Mouse (Mus musculus): ENCODE data around the gene Adcy9. TPM values are rescaled to one million over a fixed set of nuclear protein-coding genes. Genes with fewer than 3 reads are reported as not detected.
A peak's percentile ranks its signal among the peaks of the same experiment; 100 is the strongest.

Adcy9 gene
- total RNA-seq, 2 experiments from 2014 or later = 48.7 to 51.6 TPM

DNA sequence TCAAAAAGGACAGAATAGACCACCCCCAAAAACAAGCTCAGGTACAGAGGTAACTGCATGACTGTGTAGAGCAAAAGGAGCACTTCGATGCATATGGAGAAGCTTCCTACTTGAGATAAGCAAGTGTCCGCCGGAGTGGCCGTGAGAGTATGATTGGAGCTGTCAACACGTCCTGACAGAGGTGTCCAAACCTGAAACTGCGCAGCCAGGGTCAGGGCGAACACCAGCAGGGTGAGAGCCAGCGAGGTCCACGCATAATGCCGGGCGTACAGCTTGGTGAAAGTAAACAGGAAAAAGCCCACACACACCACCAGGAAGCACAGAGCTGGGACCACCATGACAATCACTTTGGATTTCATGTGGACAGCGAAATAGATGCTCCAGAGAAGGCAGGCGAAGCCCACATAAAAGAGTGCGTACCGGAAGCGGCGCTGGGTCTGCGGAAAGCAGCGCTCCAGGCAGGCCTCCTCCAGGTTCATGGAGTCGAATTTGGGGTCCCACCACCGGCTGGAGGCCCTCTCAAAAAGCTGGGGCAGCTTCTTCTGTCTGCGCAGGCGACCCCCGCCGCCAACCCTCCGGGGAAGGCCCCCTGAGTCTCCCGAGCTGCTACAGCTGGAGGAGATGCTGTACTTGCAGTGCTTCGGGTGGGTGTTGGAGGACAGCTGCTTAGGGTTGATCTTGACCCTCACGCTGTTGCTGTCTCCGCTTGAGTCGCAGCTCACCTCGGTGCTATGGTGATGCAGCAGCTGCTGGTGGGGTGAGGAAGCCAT lies 1.3 kb downstream of the Adcy9 start:
- DNase-seq (ENCODE audit: low spot score in 2 of 2) = peak; percentile 51

DNA sequence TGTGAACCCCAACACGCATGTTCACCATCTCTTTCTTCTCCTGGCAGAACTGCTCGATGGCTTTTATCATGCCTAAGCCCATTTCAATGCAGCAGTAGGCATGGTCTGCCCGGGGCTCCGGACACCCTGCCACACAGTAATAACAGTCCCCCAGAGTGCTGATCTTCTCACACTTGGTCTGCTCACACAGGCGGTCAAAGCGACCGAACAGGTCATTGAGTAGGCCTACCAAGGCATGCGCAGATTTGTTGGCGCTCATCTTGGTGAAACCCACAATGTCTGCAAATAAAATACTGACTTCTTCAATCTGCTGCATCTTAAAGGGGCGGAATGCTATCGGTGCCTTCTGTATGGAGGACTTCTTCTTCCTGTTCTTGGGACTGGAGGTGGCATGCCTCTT lies 2.2 kb downstream of the Adcy9 start:
- DNase-seq (ENCODE audit: low spot score in 2 of 2) = no peak

DNA sequence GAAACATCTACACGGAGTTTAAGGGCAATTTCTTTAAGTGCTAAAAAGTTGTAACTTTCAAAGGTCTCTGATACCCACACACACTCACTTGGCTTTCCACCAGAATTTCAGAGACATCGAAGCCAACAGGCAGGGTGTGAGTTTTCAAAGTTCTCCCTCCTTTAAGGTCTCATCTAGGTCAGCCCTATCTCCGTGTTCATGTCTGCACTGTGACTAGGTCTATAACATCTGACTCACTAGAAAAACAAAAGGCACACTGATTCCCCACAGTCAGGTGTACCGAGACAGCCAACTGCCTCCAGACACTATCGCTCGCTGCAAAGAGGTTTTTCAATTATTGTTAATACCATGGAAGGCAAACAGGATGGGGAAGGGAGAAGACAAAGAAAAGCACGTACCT lies 2.8 kb downstream of the Adcy9 start:
- DNase-seq (ENCODE audit: low spot score in 2 of 2) = no peak

DNA sequence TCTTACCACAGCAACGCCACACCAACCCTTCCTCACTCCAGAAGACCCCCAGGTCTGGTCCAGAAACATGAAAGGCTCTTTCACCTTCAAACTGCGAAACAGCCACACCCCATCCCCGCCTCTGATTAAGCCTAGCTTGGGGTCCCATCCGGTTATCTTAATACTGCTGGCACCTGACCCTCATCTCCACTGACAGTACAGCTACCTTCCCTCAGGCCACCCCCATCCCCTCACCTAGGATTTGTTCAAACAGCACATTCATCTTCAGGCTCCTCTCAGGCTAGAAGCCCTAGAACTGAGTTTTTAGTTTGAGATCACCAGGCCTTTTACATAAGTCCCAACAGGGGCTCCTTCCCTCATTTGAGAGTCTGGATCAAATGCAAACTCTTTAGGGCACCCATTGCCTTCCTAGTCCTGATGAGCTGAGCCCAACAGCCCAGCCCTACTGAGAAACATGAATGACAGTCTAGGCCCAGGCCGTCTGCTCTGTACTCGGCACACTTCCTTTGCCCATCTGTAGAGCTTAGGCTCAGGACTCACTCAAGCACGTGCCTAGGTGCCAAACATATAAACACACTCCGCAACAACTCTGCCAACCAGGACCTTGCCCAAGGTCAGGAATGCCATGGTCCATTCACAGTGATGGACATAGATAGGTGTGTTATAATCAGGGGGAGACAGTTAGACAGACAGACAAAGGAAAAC lies 5.3 kb downstream of the Adcy9 start:
- no peak for DNase-seq (ENCODE audit: low spot score in 2 of 2)

DNA sequence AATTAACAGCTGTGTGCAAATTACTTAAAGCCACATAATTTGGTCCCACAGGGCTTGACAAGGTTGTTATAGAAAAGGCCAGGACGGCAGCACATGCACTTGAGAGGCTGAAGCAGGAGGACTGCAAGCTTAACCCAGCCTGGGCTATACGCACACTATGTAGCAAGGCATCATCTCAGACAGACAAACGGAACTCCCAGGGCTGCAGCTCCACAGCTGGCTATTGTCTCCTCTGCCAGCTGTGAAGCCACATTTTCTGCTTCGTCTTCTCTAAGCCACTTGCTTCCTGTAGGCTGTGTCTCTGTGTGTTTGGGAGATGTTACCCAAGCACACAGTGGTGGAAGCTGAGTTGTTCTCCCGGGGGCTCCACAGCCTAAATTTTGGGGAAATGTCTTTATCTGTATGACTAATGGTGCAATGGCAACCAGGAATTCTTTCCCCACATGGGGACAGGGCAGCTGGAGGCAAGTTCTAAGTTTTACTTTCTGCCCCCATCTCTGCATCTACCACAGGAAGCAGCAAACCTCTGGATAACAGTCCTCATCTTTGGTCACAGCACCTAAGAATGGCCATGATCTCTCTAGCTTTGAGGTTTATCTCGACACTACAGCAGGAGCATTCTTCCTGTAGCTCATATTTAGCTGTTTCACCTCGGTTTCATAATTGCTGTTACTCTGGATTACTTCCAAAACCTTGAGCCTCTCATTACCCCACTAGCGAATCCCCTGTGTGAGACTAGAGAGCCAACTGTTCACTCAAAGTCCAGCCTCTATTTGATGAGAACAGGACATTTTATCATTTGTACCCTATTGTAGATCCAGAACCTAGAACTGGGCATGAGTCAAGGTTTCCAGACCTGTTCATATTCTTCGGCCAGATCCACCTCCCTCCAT lies 6.1 kb downstream of the Adcy9 start:
- DNase-seq (ENCODE audit: low spot score in 2 of 2) = no peak

DNA sequence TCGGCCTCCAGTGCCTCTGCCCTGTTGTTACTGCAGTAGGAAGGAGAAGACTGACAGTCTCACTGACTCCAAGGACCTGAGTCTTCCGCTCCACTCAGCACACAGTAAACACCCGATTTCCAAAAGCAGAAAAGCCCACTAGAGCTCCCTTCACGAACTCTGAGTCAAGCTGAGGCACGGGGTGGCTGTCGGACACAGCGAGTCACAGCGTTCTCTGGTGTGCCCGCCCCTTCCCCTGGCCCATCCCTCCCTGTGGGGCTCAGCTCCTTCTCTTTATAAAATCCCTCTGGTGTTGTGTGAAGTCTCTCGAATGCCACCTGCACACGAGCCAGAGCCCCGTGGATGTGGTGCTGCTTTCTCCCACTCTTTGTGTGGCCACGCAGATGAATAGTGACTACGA lies 7.0 kb downstream of the Adcy9 start:
- no peak for DNase-seq (ENCODE audit: low spot score in 2 of 2)

DNA sequence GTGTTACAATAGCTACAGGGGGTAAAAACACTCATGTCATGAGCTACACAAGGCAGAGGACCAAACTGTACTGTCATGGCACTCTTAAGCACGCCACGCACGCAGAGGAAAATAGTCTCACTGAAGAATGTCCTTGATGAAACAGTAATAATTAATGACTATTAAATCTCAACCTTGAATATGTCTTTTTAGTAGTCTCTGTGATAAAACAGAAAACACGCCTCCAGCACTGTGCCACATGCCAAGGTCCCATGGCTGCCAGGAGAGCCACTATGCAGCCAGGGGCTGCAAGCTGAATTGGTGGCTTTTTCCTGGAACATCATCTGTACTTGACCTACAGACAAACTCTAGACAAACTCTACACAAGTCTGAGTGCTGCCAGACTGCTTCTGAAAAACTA lies 8.0 kb downstream of the Adcy9 start:
- DNase-seq (ENCODE audit: low spot score in 2 of 2) = no peak

DNA sequence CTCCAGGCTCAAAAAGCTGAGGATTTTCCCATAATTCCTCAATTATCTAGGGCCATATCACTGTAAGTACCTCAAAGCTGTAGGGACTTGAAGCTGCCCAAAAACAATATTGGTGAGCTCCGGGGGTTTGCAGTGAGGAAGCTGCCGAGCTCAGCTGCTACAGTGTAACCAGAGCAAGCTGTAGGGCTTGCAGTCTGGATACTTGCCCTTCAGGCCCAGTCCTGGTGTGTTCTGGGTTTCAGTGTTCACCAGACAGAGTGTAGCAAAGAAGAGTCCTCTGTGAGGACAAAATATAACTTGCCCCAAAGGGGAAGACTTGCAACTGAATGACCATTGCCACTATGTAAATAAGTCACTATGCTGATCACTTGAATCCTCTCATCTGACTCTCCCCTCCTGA lies 9.0 kb downstream of the Adcy9 start:
- no peak for DNase-seq (ENCODE audit: low spot score in 2 of 2)

DNA sequence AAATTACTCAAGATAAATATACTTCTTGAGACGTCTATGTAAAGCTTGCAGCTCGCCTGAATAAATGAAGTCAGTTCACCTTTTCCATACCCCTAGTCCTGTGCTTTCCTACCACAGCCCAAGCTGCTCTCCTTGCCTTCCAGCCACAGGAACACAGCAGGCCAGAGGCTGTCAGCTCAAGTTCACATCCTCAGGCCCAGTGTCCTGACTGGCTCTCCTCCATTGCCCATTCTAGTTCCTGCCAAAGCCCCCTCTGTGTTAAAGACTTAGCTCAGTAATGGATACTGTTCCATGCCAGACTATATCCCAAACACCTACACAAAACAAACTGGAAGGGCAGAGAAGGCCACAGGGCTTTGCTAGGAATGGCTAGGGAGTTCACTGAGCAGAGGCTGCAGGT lies 12.8 kb downstream of the Adcy9 start:
- no peak for DNase-seq (ENCODE audit: low spot score in 2 of 2)

DNA sequence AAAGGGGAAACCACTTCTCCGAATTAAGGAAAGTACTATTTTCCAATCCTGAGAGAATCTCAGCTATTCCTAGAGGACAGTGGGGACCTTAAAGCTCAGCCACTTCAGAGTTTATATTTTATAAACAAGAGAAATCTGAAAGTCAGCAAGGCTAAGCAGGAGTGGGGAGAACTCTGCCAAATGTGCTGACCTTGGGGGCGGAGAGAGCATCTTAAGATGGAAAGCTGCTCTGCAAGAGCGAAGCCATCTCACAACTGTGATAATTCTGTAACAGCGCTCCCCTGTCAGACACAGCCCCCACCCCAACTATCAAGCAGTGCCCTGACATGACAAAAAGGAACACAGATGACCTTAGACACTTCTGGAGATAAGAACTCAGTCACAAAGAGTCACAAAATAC lies 13.6 kb downstream of the Adcy9 start:
- DNase-seq (ENCODE audit: low spot score in 2 of 2) = no peak

DNA sequence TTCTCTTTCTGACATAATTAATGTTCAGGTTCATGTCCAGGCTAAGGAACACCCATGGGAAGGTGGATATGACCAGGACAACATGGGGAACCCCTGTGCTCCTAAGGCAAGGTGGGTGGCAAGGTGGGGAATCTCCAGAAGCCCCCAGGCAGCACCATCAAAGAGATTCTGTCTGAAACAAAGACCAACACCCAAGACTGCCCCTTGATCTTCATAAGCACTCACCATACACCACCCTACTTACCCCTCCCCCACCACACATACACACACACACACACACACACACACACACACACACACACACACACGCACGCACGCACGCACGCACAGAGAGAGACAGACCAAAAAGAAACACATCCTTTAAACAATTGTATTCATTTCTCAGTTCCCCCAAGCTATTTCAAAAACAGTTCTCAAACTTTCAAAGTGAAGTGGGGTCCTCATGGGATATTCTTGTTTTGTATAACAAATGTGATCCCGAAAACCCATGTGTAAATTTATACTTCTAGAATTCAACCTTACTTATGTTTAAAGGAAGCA lies 14.2 kb downstream of the Adcy9 start:
- no peak for DNase-seq (ENCODE audit: low spot score in 2 of 2)

DNA sequence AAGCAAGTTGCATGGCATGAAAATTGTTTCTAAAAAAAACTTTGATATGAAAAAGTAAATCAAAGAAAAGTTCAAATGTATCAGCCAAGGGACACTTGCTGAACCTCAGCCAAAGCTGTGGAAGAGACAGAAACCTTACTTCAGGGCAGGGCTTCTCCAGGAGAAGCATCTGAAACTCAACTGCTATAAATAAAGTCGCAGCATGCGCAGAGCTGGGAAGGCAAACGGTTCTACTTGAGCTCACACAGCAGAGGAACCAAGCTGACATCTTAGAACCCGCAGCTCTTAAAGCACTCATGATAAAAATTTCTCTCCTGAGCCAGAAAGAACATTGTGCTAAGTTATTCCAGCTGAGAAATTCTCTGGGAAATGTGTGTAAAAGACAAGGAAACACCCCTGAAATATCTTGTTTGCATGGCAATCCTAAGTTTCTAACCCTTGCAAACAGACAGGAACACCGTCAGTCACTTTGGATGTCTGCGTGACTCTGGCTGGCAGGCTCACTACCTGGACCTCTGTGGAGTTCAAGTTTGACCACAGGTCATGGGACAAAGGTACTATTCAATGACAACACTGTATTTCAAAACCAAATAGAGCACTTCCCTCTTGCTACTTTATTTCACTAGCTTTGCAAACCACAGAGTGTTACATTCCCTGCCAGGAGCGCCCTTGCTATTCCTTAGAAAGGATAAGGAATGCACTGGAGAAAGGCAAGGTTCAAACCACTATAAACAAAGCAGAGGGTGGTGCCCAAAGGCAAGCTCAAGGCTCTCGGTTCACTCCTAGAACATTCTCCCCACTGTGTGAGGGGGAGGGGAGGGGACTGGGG lies 15.2 kb downstream of the Adcy9 start:
- no peak for DNase-seq (ENCODE audit: low spot score in 2 of 2)

DNA sequence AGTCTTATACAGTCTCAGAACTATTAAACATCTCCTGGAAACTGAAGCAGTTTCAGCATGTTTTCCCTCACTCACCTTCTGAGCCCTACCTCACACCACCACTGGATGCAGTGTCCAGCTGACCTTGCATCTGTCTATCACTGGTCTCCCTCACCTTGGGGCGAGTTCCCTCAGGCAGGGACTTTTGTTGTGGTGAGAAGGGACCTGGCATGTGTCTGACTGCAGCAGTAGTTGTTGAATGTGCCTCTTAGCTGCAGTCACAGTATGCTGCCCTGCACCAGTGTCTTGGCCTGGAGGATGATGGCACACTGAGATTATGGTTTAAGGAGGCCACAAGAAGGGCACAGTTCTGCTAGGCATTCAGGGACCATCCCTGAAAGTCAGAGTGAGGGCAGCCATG lies 19.2 kb downstream of the Adcy9 start:
- DNase-seq (ENCODE audit: low spot score in 2 of 2) = no peak

DNA sequence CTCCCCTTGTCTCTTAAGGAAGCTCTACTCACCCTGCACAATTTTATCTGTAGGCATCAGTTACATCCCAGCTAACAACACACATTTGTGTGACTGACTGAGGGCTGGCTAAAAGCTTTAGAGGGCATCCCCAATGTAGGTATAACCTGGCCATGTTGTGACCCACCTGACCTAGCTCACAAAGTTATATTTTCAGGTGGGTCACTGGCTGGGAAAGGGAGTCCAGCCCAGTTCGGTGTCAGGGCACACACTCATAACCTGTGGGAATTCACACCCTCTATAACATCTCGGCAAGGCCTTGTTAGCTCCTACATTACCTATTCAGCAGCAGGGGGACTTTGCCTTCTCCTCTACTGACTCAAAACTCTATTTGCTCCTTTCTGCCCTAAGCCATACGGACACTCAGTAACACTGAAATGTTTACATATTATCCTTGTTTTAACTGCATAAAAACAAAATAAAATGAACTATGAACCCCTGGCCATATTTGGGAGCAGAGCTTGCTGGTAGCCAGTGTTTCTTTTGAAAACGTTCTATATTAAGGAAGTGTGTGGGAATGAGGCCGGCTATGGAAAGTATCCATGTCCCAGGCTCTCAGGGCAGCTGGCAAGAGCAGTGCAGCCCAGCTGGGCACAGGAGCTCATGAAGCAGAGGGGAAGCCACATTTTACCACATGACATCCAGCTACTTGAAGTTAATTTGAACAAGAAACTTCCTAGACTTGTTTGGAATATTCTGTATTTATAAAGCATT lies 20.7 kb downstream of the Adcy9 start:
- no peak for DNase-seq (ENCODE audit: low spot score in 2 of 2)

DNA sequence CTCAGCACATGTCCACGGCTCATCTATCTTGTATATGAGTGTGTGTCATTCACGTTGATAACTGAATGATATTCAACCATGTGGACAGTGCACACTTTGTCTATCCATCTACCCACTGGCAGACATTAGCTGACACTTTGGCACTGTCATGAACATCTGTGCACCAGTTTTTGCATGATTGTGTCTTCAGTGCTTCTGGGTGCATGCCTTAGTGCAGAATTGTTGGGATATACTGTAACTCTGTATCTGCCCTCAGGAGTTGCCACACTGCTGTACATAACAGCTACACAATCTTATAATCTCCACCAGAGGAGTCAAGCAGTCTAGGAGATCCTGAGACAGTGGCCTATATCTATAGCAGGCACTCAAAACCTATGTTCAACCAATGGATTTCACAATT lies 21.5 kb downstream of the Adcy9 start:
- DNase-seq (ENCODE audit: low spot score in 2 of 2) = no peak

DNA sequence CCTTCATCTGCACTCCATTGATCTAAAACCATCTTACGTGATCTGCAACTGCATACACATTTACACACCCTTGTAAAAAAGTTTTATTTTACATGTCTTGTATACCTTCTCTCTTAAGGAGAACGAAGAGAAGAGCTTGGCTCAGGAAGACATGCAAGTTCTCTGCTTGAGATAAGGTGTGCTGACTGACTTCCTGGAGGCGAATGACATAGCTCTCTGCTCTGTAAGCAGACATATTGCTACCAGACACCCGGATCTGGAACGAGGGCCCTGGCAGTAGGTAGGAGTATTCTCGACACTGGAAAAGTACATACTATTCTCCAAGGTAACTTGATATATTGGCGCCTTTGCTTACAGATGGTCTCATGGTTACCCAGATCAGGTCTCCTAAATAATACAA lies 22.7 kb downstream of the Adcy9 start:
- no peak for DNase-seq (ENCODE audit: low spot score in 2 of 2)

DNA sequence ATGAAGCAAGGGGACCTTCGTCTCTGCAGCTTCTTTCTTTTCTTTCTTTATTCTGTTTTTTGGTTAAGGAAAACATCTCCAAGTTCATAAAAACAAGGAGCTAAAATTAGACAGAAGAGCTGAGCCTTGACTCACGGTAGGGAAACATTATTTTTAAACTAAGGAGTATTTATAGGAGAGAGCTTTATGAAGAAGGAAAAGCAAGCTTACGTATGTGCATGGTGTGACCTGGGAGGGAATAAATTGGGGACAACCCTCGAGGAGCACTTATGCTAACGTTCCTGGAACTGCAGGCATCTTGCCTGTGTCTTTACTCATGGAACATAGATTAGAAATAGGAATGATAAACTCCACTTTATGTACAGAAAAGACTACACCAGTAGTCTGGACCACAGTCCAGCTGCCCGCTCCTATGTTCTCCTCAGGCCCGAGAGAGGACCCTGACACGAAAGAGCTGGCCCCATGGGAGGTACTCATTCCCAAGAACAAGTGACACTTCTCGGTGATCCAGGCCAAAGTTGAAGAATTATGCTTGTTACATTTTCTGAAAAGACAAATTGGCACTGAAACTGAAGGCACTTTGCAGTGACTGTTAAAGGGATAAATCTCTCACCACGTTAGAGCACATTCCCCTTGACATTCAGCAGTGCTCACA lies 24.5 kb downstream of the Adcy9 start:
- no peak for DNase-seq (ENCODE audit: low spot score in 2 of 2)

DNA sequence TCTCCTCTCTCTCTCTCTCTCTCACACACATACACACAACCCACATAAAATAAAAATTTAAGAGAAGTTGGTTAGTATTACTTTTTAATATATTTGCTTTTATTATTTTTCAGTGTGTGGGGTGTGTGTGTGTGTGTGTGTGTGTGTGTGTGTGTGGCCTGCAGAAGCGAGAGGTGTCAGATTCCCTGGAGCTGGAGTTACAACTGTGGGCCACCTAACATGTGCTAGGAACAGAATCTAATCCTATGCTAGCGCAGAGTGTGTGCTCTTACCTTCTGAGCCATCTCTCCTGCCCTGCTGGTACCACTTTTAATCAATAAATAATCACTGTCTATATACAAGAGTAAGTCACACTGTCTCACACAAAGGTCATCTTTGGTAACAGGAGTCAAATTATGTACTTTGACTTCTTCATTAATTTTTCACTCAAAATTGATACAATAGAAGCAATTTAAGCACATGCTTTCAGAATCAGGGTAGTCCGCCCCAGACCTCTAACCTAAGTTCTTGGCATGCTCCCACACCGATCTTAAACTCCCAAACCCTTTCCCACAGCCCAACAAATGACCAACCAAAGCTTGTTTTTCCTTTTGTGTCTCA lies 25.2 kb downstream of the Adcy9 start:
- no peak for DNase-seq (ENCODE audit: low spot score in 2 of 2)

DNA sequence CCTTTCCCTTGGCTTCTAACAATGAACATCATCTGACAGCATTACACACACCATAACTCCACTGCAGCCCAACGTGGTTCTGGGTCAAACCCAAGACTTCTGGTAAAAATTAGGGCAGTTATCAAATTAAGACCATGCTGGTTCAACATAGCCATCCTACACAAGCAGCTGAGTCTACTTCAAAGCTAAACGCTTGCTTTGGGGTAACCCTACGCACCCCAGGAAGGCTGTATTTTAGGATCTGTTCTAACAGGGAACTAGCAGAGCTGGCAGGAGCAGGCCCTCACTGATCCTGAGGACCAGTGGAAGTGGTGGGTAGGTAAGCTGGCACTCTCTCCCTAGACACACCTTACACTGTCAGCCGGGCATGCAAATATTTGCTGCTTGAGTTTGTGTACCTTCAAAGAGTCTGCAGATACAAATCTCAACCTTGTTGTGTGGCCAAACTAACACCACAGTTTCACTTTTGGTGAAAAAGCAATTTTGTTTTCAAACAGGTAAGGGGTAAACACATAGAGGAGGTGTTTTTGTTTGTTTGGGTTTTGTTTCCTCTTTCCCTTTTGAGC lies 36.7 kb downstream of the Adcy9 start:
- no peak for DNase-seq (ENCODE audit: low spot score in 2 of 2)

Measured in layer of hippocampus, postnatal 10 days (tissue).